Mouse (Mus musculus) thymus, adult 2 months (tissue): ENCODE results near the gene Slc12a8. TPM values are rescaled to one million over a fixed set of nuclear protein-coding genes. Genes with fewer than 3 reads are reported as not detected.

Experiments used
- DNase-seq: peaks from one replicate; pipeline ENCODE4 v3.0.0; 2021
- H3K27ac ChIP-seq: fragments of 200-500 bp; 2 replicates; pipeline ENCODE4 v1.5.1; 2012; ENCODE audit warnings: low read length, control low read depth; ENCODE audit not compliant: control insufficient read depth, insufficient read depth
- H3K27me3 ChIP-seq: fragments of 200-500 bp; 2 replicates; pipeline ENCODE4 v1.6.1; 2012; ENCODE audit warnings: mild to moderate bottlenecking, low read length, moderate library complexity, mixed read lengths; ENCODE audit not compliant: control insufficient read depth, insufficient read depth
- H3K36me3 ChIP-seq: fragments of 200-500 bp; 2 replicates; pipeline ENCODE4 v1.6.1; 2012; ENCODE audit warnings: mild to moderate bottlenecking, low read length, moderate library complexity; ENCODE audit not compliant: control insufficient read depth, insufficient read depth
- H3K4me1 ChIP-seq: fragments of 200-500 bp; replicated peaks from 2 replicates; pipeline ENCODE4 v1.6.1; 2012; ENCODE audit warnings: low read length; ENCODE audit not compliant: control insufficient read depth, insufficient read depth
- H3K4me3 ChIP-seq: fragments of 200-500 bp; 2 replicates; pipeline ENCODE4 v1.5.1; 2012; ENCODE audit warnings: mild to moderate bottlenecking, low read length, control low read depth, moderate library complexity; ENCODE audit not compliant: control insufficient read depth, insufficient read depth
- CTCF ChIP-seq: fragments of 200-500 bp; IDR thresholded peaks from 2 replicates; pipeline ENCODE4 v1.5.1; 2012; ENCODE audit warnings: mild to moderate bottlenecking, control low read depth, low read length, moderate library complexity, borderline replicate concordance; ENCODE audit not compliant: control insufficient read depth, poor library complexity, insufficient read depth; ENCODE audit errors: extremely low read depth
- POLR2A ChIP-seq: fragments of 200-500 bp; IDR thresholded peaks from 2 replicates; pipeline ENCODE4 v1.6.1; 2012; ENCODE audit warnings: mild to moderate bottlenecking, low read length, control low read depth, moderate library complexity; ENCODE audit not compliant: control insufficient read depth, poor library complexity, insufficient read depth; ENCODE audit errors: extremely low read depth
- WGBS: fragments of 180-500 bp; shearing (Covaris S2); methylation state at CpG from one replicate; pipeline ENCODE4 v1.1.7; 2018; 5-methylcytosine and 5-hydroxymethylcytosine counted together
- polyA plus RNA-seq: library from polyadenylated mRNA; depleted of rRNA; stranded (reverse); fragments of >200 nt; gene quantifications from 2 replicates; pipeline ENCODE4 v1.2.3, GENCODE M21; 2012

Gene Slc12a8
- polyA plus RNA-seq, 1 experiment: 0.51 TPM

- 97% methylated on average over 6 of the region's 6 CpGs for WGBS
- Histone ChIP-seq H3K27ac (no peak overlapping the region), H3K4me3 (no peak overlapping the region), H3K36me3 (no peaks in the 10 kb centered on the region), H3K27me3 (no peaks in the 10 kb centered on the region), H3K4me1 (no peaks in the 10 kb centered on the region)
- no peak for DNase-seq
- TF ChIP-seq CTCF (no peak), POLR2A (no peak)
Measured at GRCm38 (mm10) chr16:33572646-33573045, 55.5 kb downstream of the Slc12a8 start.

- Histone ChIP-seq H3K27ac (no peak overlapping the region), H3K27me3 (no peaks in the 10 kb centered on the region), H3K4me3 (no peak overlapping the region), H3K36me3 (no peaks in the 10 kb centered on the region), H3K4me1 (no peaks in the 10 kb centered on the region)
- peak; percentile 13 for DNase-seq
- TF ChIP-seq CTCF (no peak), POLR2A (no peak)
- 47% methylated on average over 7 of the region's 7 CpGs for WGBS
Measured at GRCm38 (mm10) chr16:33573703-33574102, 56.6 kb downstream of the Slc12a8 start.

- Histone ChIP-seq H3K36me3 (no peaks in the 10 kb centered on the region), H3K27me3 (no peaks in the 10 kb centered on the region), H3K4me3 (no peak overlapping the region), H3K4me1 (no peaks in the 10 kb centered on the region), H3K27ac (no peak overlapping the region)
- no peak for DNase-seq
- WGBS: 92% methylated on average over 6 of the region's 6 CpGs
- no peak for TF ChIP-seq POLR2A
- no peak for TF ChIP-seq CTCF
Measured at GRCm38 (mm10) chr16:33575728-33576127, 58.6 kb downstream of the Slc12a8 start.

- Histone ChIP-seq H3K36me3 (no peaks in the 10 kb centered on the region), H3K27me3 (no peaks in the 10 kb centered on the region), H3K27ac (no peak overlapping the region), H3K4me1 (no peaks in the 10 kb centered on the region), H3K4me3 (no peak overlapping the region)
- 92% methylated on average over 36 of the region's 36 CpGs for WGBS
- TF ChIP-seq POLR2A (no peak), CTCF (no peak)
- DNase-seq: no peak
Measured at GRCm38 (mm10) chr16:33576271-33577189, 59.4 kb downstream of the Slc12a8 start.

GRCm38 (mm10) chr16:33578462-33578861 is 61.3 kb downstream of the Slc12a8 start:
- no peak for TF ChIP-seq CTCF
- TF ChIP-seq POLR2A: no peak
- Histone ChIP-seq H3K27ac (no peak overlapping the region), H3K36me3 (no peaks in the 10 kb centered on the region), H3K4me1 (peaks cover 1% of the 10 kb centered on the region), H3K27me3 (no peaks in the 10 kb centered on the region), H3K4me3 (no peak overlapping the region)
- no peak for DNase-seq
- 93% methylated on average over 3 of the region's 3 CpGs for WGBS

- no peak overlapping the region for H3K27ac ChIP-seq
- no peaks in the 10 kb centered on the region for H3K27me3 ChIP-seq
- H3K36me3 ChIP-seq: no peaks in the 10 kb centered on the region
- no peak overlapping the region for H3K4me3 ChIP-seq
- H3K4me1 ChIP-seq: peaks cover 18% of the 10 kb centered on the region
- no peak for DNase-seq
- 89% methylated on average over 2 of the region's 2 CpGs for WGBS
- no peak for TF ChIP-seq CTCF
- TF ChIP-seq POLR2A: no peak
Measured at GRCm38 (mm10) chr16:33580331-33580730, 63.2 kb downstream of the Slc12a8 start.

GRCm38 (mm10) chr16:33580736-33581241 is 63.7 kb downstream of the Slc12a8 start:
- Histone ChIP-seq H3K4me3 (no peak overlapping the region), H3K36me3 (no peaks in the 10 kb centered on the region), H3K27ac (no peak overlapping the region), H3K4me1 (peaks cover 18% of the 10 kb centered on the region), H3K27me3 (no peaks in the 10 kb centered on the region)
- TF ChIP-seq CTCF (no peak), POLR2A (no peak)
- DNase-seq: no peak
